Mouse (Mus musculus): ENCODE data around the gene Mfge8. TPM values are rescaled to one million over a fixed set of nuclear protein-coding genes. Genes with fewer than 3 reads are reported as not detected.

Mfge8 gene
- polyA plus RNA-seq, 1 experiment from 2014 or later, result 156 TPM

DNA sequence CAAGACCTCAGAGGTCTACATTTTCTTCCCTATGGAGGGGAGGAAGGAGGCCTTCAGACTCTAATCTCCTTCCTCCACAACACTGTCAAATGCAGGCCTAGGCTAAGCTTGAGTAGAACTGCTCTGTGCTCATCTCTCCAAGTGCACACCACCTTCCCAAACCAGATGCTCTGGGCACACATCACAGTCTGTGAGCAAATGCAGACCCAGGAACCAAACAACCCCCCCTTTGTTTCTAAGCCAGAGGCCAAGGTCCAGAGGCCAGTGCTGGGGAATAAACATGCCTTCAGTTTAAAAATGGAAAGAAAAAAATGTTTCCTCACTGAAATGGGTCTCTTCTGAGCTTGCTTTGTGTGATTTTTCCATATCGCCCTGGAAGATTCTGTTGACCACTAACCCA is 22.9 kb upstream of the Mfge8 start:
- Histone ChIP-seq H3K9me3 (replicated peaks; ENCODE audit: control insufficient read depth, low read length) (no peaks in the 10 kb centered on the region), H3K4me3 (ENCODE audit: low read depth, low read length) (no peak overlapping the region), H3K27me3 (replicated peaks; ENCODE audit: control insufficient read depth, insufficient read depth, low read length) (no peaks in the 10 kb centered on the region), H3K9ac (ENCODE audit: low read length) (no peak overlapping the region), H3K4me1 (ENCODE audit: control insufficient read depth, insufficient read depth, low read length) (no peaks in the 10 kb centered on the region), H3K36me3 (ENCODE audit: control insufficient read depth, insufficient read depth, low read length) (no peaks in the 10 kb centered on the region), H3K27ac (ENCODE audit: low read depth, low read length) (no peak overlapping the region), H3K4me2 (ENCODE audit: low read length) (no peak overlapping the region)
- DNase-seq (ENCODE audit: low spot score) (no peak), ATAC-seq (no peak)
- WGBS, result 83% methylated on average over 1 of the region's 1 CpGs

GRCm38 (mm10) chr7:79167006-79167562 is 18.2 kb upstream of the Mfge8 start:
- 48% methylated on average over 14 of the region's 14 CpGs for WGBS
- Histone ChIP-seq H3K36me3 (ENCODE audit: control insufficient read depth, insufficient read depth, low read length) (no peaks in the 10 kb centered on the region), H3K9ac (ENCODE audit: low read length) (no peak overlapping the region), H3K9me3 (replicated peaks; ENCODE audit: control insufficient read depth, low read length) (0 out of 2 replicates have a peak, but pooled peaks cover 3% of the 10 kb centered on the region), H3K4me3 (ENCODE audit: low read depth, low read length) (no peak overlapping the region), H3K27me3 (replicated peaks; ENCODE audit: control insufficient read depth, insufficient read depth, low read length) (no peaks in the 10 kb centered on the region), H3K27ac (ENCODE audit: low read depth, low read length) (no peak overlapping the region), H3K4me1 (ENCODE audit: control insufficient read depth, insufficient read depth, low read length) (no peaks in the 10 kb centered on the region), H3K4me2 (ENCODE audit: low read length) (no peak overlapping the region)
- DNase-seq (ENCODE audit: low spot score) (no peak), ATAC-seq (no peak)

GRCm38 (mm10) chr7:79159406-79159805 is 10.5 kb upstream of the Mfge8 start:
- 79% methylated on average over 1 of the region's 1 CpGs for WGBS
- H3K4me1 ChIP-seq (ENCODE audit: control insufficient read depth, insufficient read depth, low read length), result no peaks in the 10 kb centered on the region
- H3K4me2 ChIP-seq (ENCODE audit: low read length), result no peak overlapping the region
- H3K9me3 ChIP-seq (replicated peaks; ENCODE audit: control insufficient read depth, low read length), result 0 out of 2 replicates have a peak, but pooled peaks cover 3% of the 10 kb centered on the region
- H3K36me3 ChIP-seq (ENCODE audit: control insufficient read depth, insufficient read depth, low read length), result no peaks in the 10 kb centered on the region
- no peaks in the 10 kb centered on the region for H3K27me3 ChIP-seq (replicated peaks; ENCODE audit: control insufficient read depth, insufficient read depth, low read length)
- ATAC-seq (no peak), DNase-seq (ENCODE audit: low spot score) (no peak)
- no peak overlapping the region for H3K9ac ChIP-seq (ENCODE audit: low read length)
- no peak overlapping the region for H3K4me3 ChIP-seq (ENCODE audit: low read depth, low read length)
- no peak overlapping the region for H3K27ac ChIP-seq (ENCODE audit: low read depth, low read length)

- Histone ChIP-seq H3K9me3 (replicated peaks; ENCODE audit: control insufficient read depth, low read length) (no peaks in the 10 kb centered on the region), H3K4me2 (ENCODE audit: low read length) (no peak overlapping the region), H3K4me3 (ENCODE audit: low read depth, low read length) (no peak overlapping the region), H3K27ac (ENCODE audit: low read depth, low read length) (no peak overlapping the region), H3K27me3 (replicated peaks; ENCODE audit: control insufficient read depth, insufficient read depth, low read length) (no peaks in the 10 kb centered on the region), H3K9ac (ENCODE audit: low read length) (no peak overlapping the region), H3K4me1 (ENCODE audit: control insufficient read depth, insufficient read depth, low read length) (peaks cover 7% of the 10 kb centered on the region; the same call in 1 of the 2 replicates), H3K36me3 (ENCODE audit: control insufficient read depth, insufficient read depth, low read length) (no peaks in the 10 kb centered on the region)
- WGBS, result 62% methylated on average over 6 of the region's 6 CpGs
- no peak; the same call in 1 of the 2 replicates for ATAC-seq
- DNase-seq (ENCODE audit: low spot score), result no peak
Observed at GRCm38 (mm10) chr7:79149522-79149921, 662 bp upstream of the Mfge8 start.

- DNase-seq (ENCODE audit: low spot score) (no peak), ATAC-seq (no peak)
- Histone ChIP-seq H3K9ac (ENCODE audit: low read length) (peak overlapping the region; percentile 61), H3K4me3 (ENCODE audit: low read depth, low read length) (peak overlapping the region; percentile 48), H3K27ac (ENCODE audit: low read depth, low read length) (no peak overlapping the region), H3K9me3 (replicated peaks; ENCODE audit: control insufficient read depth, low read length) (no peaks in the 10 kb centered on the region), H3K4me1 (ENCODE audit: control insufficient read depth, insufficient read depth, low read length) (peaks cover 7% of the 10 kb centered on the region; the same call in 1 of the 2 replicates), H3K4me2 (ENCODE audit: low read length) (peak overlapping the region; percentile 70), H3K27me3 (replicated peaks; ENCODE audit: control insufficient read depth, insufficient read depth, low read length) (no peaks in the 10 kb centered on the region), H3K36me3 (ENCODE audit: control insufficient read depth, insufficient read depth, low read length) (peaks cover 4% of the 10 kb centered on the region; the same call in 1 of the 2 replicates)
- WGBS, result 2% methylated on average over 20 of the region's 20 CpGs
Observed at GRCm38 (mm10) chr7:79147931-79148653, 768 bp downstream of the Mfge8 start.

DNA sequence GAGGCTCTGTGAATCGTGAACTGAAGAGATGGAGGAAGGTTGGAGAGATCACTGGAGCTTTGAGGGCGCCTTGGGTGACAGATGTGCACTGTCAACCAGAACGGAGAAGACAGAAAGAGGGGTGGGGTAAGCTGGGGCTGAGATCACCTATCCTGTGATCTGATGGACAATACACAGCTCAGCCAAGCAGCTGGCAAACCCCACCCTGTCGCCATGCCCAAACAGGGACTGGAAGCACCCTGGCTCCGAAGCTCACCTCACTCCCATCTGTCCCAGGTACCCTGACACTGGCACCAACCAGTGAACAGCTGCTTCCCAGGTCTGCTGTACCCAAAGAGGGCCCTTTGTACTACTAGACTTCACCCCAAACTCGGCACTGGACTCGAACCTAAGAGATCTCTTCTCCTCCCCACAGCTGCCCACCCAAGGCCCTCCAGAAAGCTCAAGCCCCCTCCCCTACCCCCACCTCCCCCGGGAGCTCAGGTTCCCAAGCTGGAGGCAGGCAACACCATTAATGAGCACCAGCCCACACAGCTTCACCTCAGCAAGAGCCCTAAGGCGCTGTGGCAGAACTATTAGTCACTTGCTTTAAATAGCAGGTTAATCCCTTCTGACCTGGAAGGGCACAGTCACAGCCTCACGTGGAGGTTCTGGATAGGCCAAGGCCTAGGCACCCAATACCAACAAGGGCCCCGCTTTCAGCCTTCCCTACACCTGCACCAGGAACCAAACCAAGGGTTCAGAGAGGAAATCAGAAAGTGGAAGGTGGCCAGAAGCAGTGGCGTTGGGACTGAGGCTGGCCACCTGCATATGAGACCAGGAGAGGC is 1.6 kb downstream of the Mfge8 start:
- Histone ChIP-seq H3K27me3 (replicated peaks; ENCODE audit: control insufficient read depth, insufficient read depth, low read length) (no peaks in the 10 kb centered on the region), H3K9ac (ENCODE audit: low read length) (peak overlapping the region; percentile 61), H3K4me1 (ENCODE audit: control insufficient read depth, insufficient read depth, low read length) (peaks cover 7% of the 10 kb centered on the region; the same call in 1 of the 2 replicates), H3K36me3 (ENCODE audit: control insufficient read depth, insufficient read depth, low read length) (peaks cover 11% of the 10 kb centered on the region; the same call in 1 of the 2 replicates), H3K9me3 (replicated peaks; ENCODE audit: control insufficient read depth, low read length) (no peaks in the 10 kb centered on the region), H3K4me3 (ENCODE audit: low read depth, low read length) (peak overlapping the region; percentile 48), H3K27ac (ENCODE audit: low read depth, low read length) (no peak overlapping the region), H3K4me2 (ENCODE audit: low read length) (peak overlapping the region; percentile 70)
- WGBS, result 53% methylated on average over 12 of the region's 12 CpGs
- DNase-seq (ENCODE audit: low spot score) (no peak), ATAC-seq (no peak)

GRCm38 (mm10) chr7:79140897-79141296 is 8.0 kb downstream of the Mfge8 start:
- Histone ChIP-seq H3K9me3 (replicated peaks; ENCODE audit: control insufficient read depth, low read length) (no peaks in the 10 kb centered on the region), H3K9ac (ENCODE audit: low read length) (peak overlapping the region; percentile 25; the same call in 1 of the 2 replicates), H3K27me3 (replicated peaks; ENCODE audit: control insufficient read depth, insufficient read depth, low read length) (no peaks in the 10 kb centered on the region), H3K36me3 (ENCODE audit: control insufficient read depth, insufficient read depth, low read length) (peaks cover 27% of the 10 kb centered on the region; the same call in 1 of the 2 replicates), H3K4me2 (ENCODE audit: low read length) (no peak overlapping the region), H3K27ac (ENCODE audit: low read depth, low read length) (no peak overlapping the region), H3K4me1 (ENCODE audit: control insufficient read depth, insufficient read depth, low read length) (no peaks in the 10 kb centered on the region), H3K4me3 (ENCODE audit: low read depth, low read length) (no peak overlapping the region)
- WGBS, result 37% methylated on average over 8 of the region's 8 CpGs
- ATAC-seq (peak; percentile 74), DNase-seq (ENCODE audit: low spot score) (peak; percentile 81)

GRCm38 (mm10) chr7:79139891-79140591 is 8.8 kb downstream of the Mfge8 start:
- WGBS, result 46% methylated on average over 4 of the region's 4 CpGs
- H3K4me2 ChIP-seq (ENCODE audit: low read length), result no peak overlapping the region
- no peaks in the 10 kb centered on the region for H3K4me1 ChIP-seq (ENCODE audit: control insufficient read depth, insufficient read depth, low read length)
- H3K9ac ChIP-seq (ENCODE audit: low read length), result no peak overlapping the region
- H3K4me3 ChIP-seq (ENCODE audit: low read depth, low read length), result no peak overlapping the region
- no peak overlapping the region for H3K27ac ChIP-seq (ENCODE audit: low read depth, low read length)
- peaks cover 31% of the 10 kb centered on the region; the same call in 1 of the 2 replicates for H3K36me3 ChIP-seq (ENCODE audit: control insufficient read depth, insufficient read depth, low read length)
- no peaks in the 10 kb centered on the region for H3K9me3 ChIP-seq (replicated peaks; ENCODE audit: control insufficient read depth, low read length)
- DNase-seq (ENCODE audit: low spot score) (no peak), ATAC-seq (no peak)
- H3K27me3 ChIP-seq (replicated peaks; ENCODE audit: control insufficient read depth, insufficient read depth, low read length), result no peaks in the 10 kb centered on the region
